26 mouse cellular contexts compared by ENCODE assay signal in genomic region chr1:75612083-75612720, GRCm38 (mm10).
A peak's percentile ranks its signal among the peaks of the same experiment; 100 is the strongest.
DNase-seq lines count a peak whose midpoint lies in the region; ATAC-seq and TF ChIP-seq lines count a peak whose summit lies in the region.
"Had no signal": no experiment of that assay in that cellular context is flagged by ENCODE, and none has a peak within 500 bp of the region (broad histone marks: within the 10 kb centered on the region; RNA-seq: fewer than 3 reads in every experiment).

No protein-coding gene starts in this region.

- H3K27me3 ChIP-seq in forebrain, embryonic 14.5 days (replicated peaks; ENCODE audit: control insufficient read depth, insufficient read depth, low read length), result no peaks in the 10 kb centered on the region
- H3K27me3 ChIP-seq in forebrain, embryonic 13.5 days, result no peaks in the 10 kb centered on the region
- H3K27me3 ChIP-seq in embryonic facial prominence, embryonic 14.5 days (replicated peaks; ENCODE audit: control insufficient read depth, insufficient read depth, low read length), result no peaks in the 10 kb centered on the region
- H3K27me3 ChIP-seq in midbrain, embryonic 15.5 days (replicated peaks), result no peaks in the 10 kb centered on the region
- H3K27me3 ChIP-seq: CH12.LX; heart, embryonic 12.5 days; intestine, embryonic 15.5 days; limb, embryonic 13.5 days; liver, embryonic 12.5 days; neural tube, embryonic 15.5 days; Patski had no signal

- no peaks in the 10 kb centered on the region for H3K36me3 ChIP-seq in forebrain, embryonic 14.5 days (ENCODE audit: control insufficient read depth, insufficient read depth, low read length)
- no peaks in the 10 kb centered on the region for H3K36me3 ChIP-seq in forebrain, embryonic 13.5 days (ENCODE audit: poor library complexity, severe bottlenecking)
- no peaks in the 10 kb centered on the region for H3K36me3 ChIP-seq in embryonic facial prominence, embryonic 14.5 days (ENCODE audit: control insufficient read depth, insufficient read depth, low read length)
- H3K36me3 ChIP-seq in midbrain, embryonic 15.5 days (replicated peaks), result no peaks in the 10 kb centered on the region
- H3K36me3 ChIP-seq: G1E; heart, embryonic 12.5 days; intestine, embryonic 15.5 days; limb, embryonic 13.5 days; liver, embryonic 12.5 days; neural tube, embryonic 15.5 days had no signal

- no peak overlapping the region for H3K9ac ChIP-seq in forebrain, embryonic 14.5 days (ENCODE audit: low read length)
- H3K9ac ChIP-seq in forebrain, embryonic 13.5 days, result no peak overlapping the region
- H3K9ac ChIP-seq in embryonic facial prominence, embryonic 14.5 days (ENCODE audit: low read depth, low read length), result no peak overlapping the region
- no peak overlapping the region for H3K9ac ChIP-seq in midbrain, embryonic 15.5 days
- H3K9ac ChIP-seq: heart, embryonic 12.5 days; intestine, embryonic 15.5 days; limb, embryonic 13.5 days; liver, embryonic 12.5 days; neural tube, embryonic 15.5 days had no signal

- no peak for TF ChIP-seq POLR2A in brain, embryonic 14.5 days (IDR thresholded peaks at IDR 0.05; ENCODE audit: borderline replicate concordance, extremely low read depth, insufficient read depth, insufficient read length, poor library complexity, severe bottlenecking)

- ATAC-seq in forebrain, embryonic 14.5 days, result no peak
- no peak for ATAC-seq in forebrain, embryonic 13.5 days
- no peak for ATAC-seq in embryonic facial prominence, embryonic 14.5 days (ENCODE audit: low read depth)
- 0 out of 2 replicates have a peak, but pooled peaks have one; percentile 18 for ATAC-seq in midbrain, embryonic 15.5 days (replicated peaks)
- ATAC-seq: intestine, embryonic 15.5 days; liver, embryonic 12.5 days; Patski had no signal

- no peak for TF ChIP-seq CTCF in brain, embryonic 14.5 days (IDR thresholded peaks at IDR 0.05; ENCODE audit: borderline replicate concordance, extremely low read depth, insufficient read depth, insufficient read length)

- DNase-seq in forebrain, embryonic 14.5 days (ENCODE audit: low spot score), result peak; percentile 17
- DNase-seq in brain, embryonic 14.5 days (ENCODE audit: low read depth), result peak; percentile 57
- DNase-seq in embryonic facial prominence, embryonic 14.5 days (ENCODE audit: low spot score), result peak; percentile 41
- DNase-seq in adrenal gland, postnatal 25 days, result no peak
- no peak for DNase-seq in right cerebral cortex, postnatal 10 days (ENCODE audit: low spot score in 2 of 2)
- DNase-seq: B cell, adult 2 months; cerebellum, adult 11-12 months; cerebellum, postnatal 14 days; gastrocnemius, postnatal 25 days; heart, adult 18-20 months; heart, postnatal 10 days; kidney, adult 9 months; kidney, postnatal 14 days; lung, adult 18-20 months; lung, postnatal 10 days; thymus, postnatal 14 days had no signal

- no peak overlapping the region for H3K4me3 ChIP-seq in forebrain, embryonic 14.5 days (ENCODE audit: low read depth, low read length)
- no peak overlapping the region for H3K4me3 ChIP-seq in forebrain, embryonic 13.5 days
- H3K4me3 ChIP-seq in embryonic facial prominence, embryonic 14.5 days (ENCODE audit: low read depth, low read length), result no peak overlapping the region
- H3K4me3 ChIP-seq in midbrain, embryonic 15.5 days, result no peak overlapping the region
- H3K4me3 ChIP-seq: heart, embryonic 12.5 days; intestine, embryonic 15.5 days; limb, embryonic 13.5 days; liver, embryonic 12.5 days; neural tube, embryonic 15.5 days had no signal

- H3K27ac ChIP-seq in forebrain, embryonic 14.5 days (ENCODE audit: low read depth, low read length), result no peak overlapping the region
- no peak overlapping the region for H3K27ac ChIP-seq in forebrain, embryonic 13.5 days
- H3K27ac ChIP-seq in embryonic facial prominence, embryonic 14.5 days (replicated peaks; ENCODE audit: low read depth, low read length), result no peak overlapping the region
- no peak overlapping the region for H3K27ac ChIP-seq in midbrain, embryonic 15.5 days
- H3K27ac ChIP-seq: intestine, embryonic 15.5 days; limb, embryonic 13.5 days; liver, embryonic 12.5 days; neural tube, embryonic 15.5 days had no signal

- 36% methylated on average over 13 of the region's 13 CpGs for WGBS in forebrain, embryonic 14.5 days
- 46% methylated on average over 13 of the region's 13 CpGs for WGBS in forebrain, embryonic 13.5 days
- WGBS in embryonic facial prominence, embryonic 14.5 days, result 65% methylated on average over 13 of the region's 13 CpGs
- WGBS in midbrain, embryonic 15.5 days, result 27% methylated on average over 13 of the region's 13 CpGs

- no peak overlapping the region for H3K4me2 ChIP-seq in forebrain, embryonic 14.5 days (ENCODE audit: low read length)
- no peak overlapping the region for H3K4me2 ChIP-seq in forebrain, embryonic 13.5 days
- H3K4me2 ChIP-seq in embryonic facial prominence, embryonic 14.5 days (ENCODE audit: low read depth, low read length), result no peak overlapping the region
- H3K4me2 ChIP-seq in midbrain, embryonic 15.5 days, result no peak overlapping the region
- H3K4me2 ChIP-seq: heart, embryonic 12.5 days; intestine, embryonic 15.5 days; limb, embryonic 13.5 days; liver, embryonic 12.5 days; neural tube, embryonic 15.5 days had no signal

- H3K9me3 ChIP-seq in forebrain, embryonic 14.5 days (replicated peaks; ENCODE audit: control insufficient read depth, low read length), result no peaks in the 10 kb centered on the region
- H3K9me3 ChIP-seq in forebrain, embryonic 13.5 days (replicated peaks), result no peaks in the 10 kb centered on the region
- H3K9me3 ChIP-seq in embryonic facial prominence, embryonic 14.5 days (ENCODE audit: control insufficient read depth, low read length), result no peaks in the 10 kb centered on the region
- no peaks in the 10 kb centered on the region for H3K9me3 ChIP-seq in midbrain, embryonic 15.5 days
- H3K9me3 ChIP-seq: intestine, embryonic 15.5 days; limb, embryonic 13.5 days; liver, embryonic 12.5 days; neural tube, embryonic 15.5 days had no signal

- peaks cover 8% of the 10 kb centered on the region; the same call in 1 of the 2 replicates for H3K4me1 ChIP-seq in forebrain, embryonic 14.5 days (ENCODE audit: control insufficient read depth, insufficient read depth, low read length)
- H3K4me1 ChIP-seq in forebrain, embryonic 13.5 days, result peaks cover 34% of the 10 kb centered on the region
- H3K4me1 ChIP-seq in embryonic facial prominence, embryonic 14.5 days (ENCODE audit: control insufficient read depth, insufficient read depth, low read length), result peaks cover 29% of the 10 kb centered on the region
- H3K4me1 ChIP-seq in midbrain, embryonic 15.5 days, result peaks cover 14% of the 10 kb centered on the region; the same call in 1 of the 2 replicates
- H3K4me1 ChIP-seq: heart, embryonic 12.5 days; intestine, embryonic 15.5 days; liver, embryonic 12.5 days had no signal

Comparison
In these comparisons a context has a peak if more than half of its experiments do, and no peak if none do; other contexts are left out.
1. DNase-seq: peak in forebrain, embryonic 14.5 days (single experiment), brain, embryonic 14.5 days (single experiment) and embryonic facial prominence, embryonic 14.5 days (single experiment); none in adrenal gland, postnatal 25 days (single experiment) and right cerebral cortex, postnatal 10 days (0 of 2).